Mouse (Mus musculus) forebrain, postnatal 0 days (tissue): ENCODE measurements around the gene Olfr723. TPM values are rescaled to one million over a fixed set of nuclear protein-coding genes. Genes with fewer than 3 reads are reported as not detected.
"Not testable (repeated sequence)": the region's sequence is repeated elsewhere in the genome, so short reads cannot be mapped to it uniquely, and the experiment has no call there.

Source experiments
- ATAC-seq: fragments of 200-750 bp; cut with Nextera tagmentation; 2 replicates; pipeline ENCODE4 v1.8.0; 2017; ENCODE audit warnings: mild to moderate bottlenecking, moderate library complexity
- DNase-seq: peaks from one replicate; pipeline ENCODE4 v3.0.0-alpha.2; 2015
- H3K27ac ChIP-seq: fragments of 300-500 bp; sonication (generic); 2 replicates; pipeline ENCODE4 v1.5.1; 2014; ENCODE audit warnings: low read depth, mild to moderate bottlenecking, antibody characterized with exemption, low read length, moderate library complexity, mixed read lengths
- H3K27me3 ChIP-seq: fragments of 300-500 bp; sonication (generic); 2 replicates; pipeline ENCODE4 v1.6.1; 2014; ENCODE audit warnings: mild to moderate bottlenecking, low read length, mixed read lengths; ENCODE audit not compliant: insufficient read depth
- H3K36me3 ChIP-seq: fragments of 300-500 bp; sonication (generic); 2 replicates; pipeline ENCODE4 v1.6.1; 2014; ENCODE audit warnings: mild to moderate bottlenecking, moderate library complexity; ENCODE audit not compliant: insufficient read depth
- H3K4me1 ChIP-seq: fragments of 300-500 bp; sonication (generic); 2 replicates; pipeline ENCODE4 v1.6.1; 2014; ENCODE audit warnings: antibody characterized with exemption; ENCODE audit not compliant: insufficient read depth
- H3K4me2 ChIP-seq: fragments of 300-500 bp; sonication (generic); 2 replicates; pipeline ENCODE4 v1.6.1; 2014; ENCODE audit warnings: low read depth, mild to moderate bottlenecking, moderate library complexity
- H3K4me3 ChIP-seq: fragments of 300-500 bp; sonication (generic); 2 replicates; pipeline ENCODE4 v1.5.1; 2014; ENCODE audit warnings: low read depth, low read length, mixed read lengths
- H3K9ac ChIP-seq: fragments of 300-500 bp; sonication (generic); 2 replicates; pipeline ENCODE4 v1.6.1; 2014; ENCODE audit warnings: mild to moderate bottlenecking
- H3K9me3 ChIP-seq: fragments of 300-500 bp; sonication (generic); 2 replicates; pipeline ENCODE4 v1.6.1; 2016; ENCODE audit warnings: low read length
- CTCF ChIP-seq: sonication (generic); IDR thresholded peaks from 2 replicates; pipeline ENCODE4 v1.5.1; 2016; ENCODE audit warnings: antibody characterized with exemption, control low read depth, low read depth
- WGBS: fragments of 180-500 bp; shearing (Covaris S2); extraction: QIAGEN DNeasy Blood & Tissue Kit; methylation state at CpG from one replicate; pipeline ENCODE4 v1.1.7; 2014; 5-methylcytosine and 5-hydroxymethylcytosine counted together
- polyA plus RNA-seq: library from polyadenylated mRNA; unstranded; fragments of >200 nt; fragmentation: Nextera tagmentation; extraction: Ambion mirVana; gene quantifications from 2 replicates; pipeline ENCODE4 v1.2.1, GENCODE M21; 2015
- total RNA-seq: library from RNA; depleted of rRNA; stranded (reverse); fragments of >200 nt; gene quantifications from 2 replicates; pipeline ENCODE4 v1.2.3, GENCODE M21; 2014; rRNA removed

The Olfr723 gene
- total RNA-seq (not detected in 2 replicates), polyA plus RNA-seq (not detected in 2 replicates)

DNA sequence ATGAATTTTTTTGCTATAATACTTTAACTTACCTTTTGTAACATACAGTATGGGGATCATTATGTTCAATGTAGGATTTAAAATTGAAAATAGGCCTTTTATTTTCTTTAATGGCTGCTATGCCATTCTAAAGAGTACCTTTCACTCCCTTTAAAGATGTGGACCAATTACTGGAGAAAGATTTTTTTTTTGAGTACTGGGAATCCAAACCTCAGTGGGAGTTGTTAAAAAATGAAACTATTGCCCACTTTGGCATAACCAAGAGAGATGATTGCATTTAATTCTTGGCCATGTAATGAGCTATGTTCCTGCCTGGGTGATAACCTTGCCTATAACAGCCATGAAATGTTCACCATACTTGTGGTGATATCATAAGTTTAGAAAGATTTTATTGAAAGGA, at the start of gene Olfr723:
Gene Olfr723, minus strand, starts transcription at position 101 of the 400 bp plus-strand sequence.
- H3K4me1 ChIP-seq = not testable (repeated sequence)

DNA sequence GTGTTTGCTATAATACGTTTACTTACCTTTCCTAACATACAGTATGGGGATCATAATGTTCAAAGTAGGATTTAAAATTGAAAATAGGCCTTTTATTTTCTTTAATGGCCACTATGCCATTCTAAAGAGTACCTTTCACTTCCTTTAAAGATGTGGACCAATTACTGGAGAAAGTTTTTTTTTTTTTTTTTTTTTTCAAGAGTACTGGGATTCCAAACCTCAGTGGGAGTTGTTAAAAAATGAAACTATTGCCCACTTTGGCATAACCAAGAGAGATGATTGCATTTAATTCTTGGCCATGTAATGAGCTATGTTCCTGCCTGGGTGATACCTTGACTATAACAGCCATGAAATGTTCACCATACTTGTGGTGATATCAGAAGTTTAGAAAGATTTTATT, 31.6 kb upstream of the Olfr723 start, which contains the start of gene Olfr724:
Gene Olfr724, minus strand, starts transcription at position 101 of the 400 bp plus-strand sequence.
- WGBS = 78% methylated on average over 1 of the region's 1 CpGs
- not testable (repeated sequence) for H3K36me3 ChIP-seq, H3K27me3 ChIP-seq, DNase-seq, ATAC-seq, H3K27ac ChIP-seq, H3K4me3 ChIP-seq, H3K9ac ChIP-seq, H3K4me1 ChIP-seq, H3K4me2 ChIP-seq, H3K9me3 ChIP-seq

More for the DNA sequence above, at the start of gene Olfr723:
- not testable (repeated sequence) for H3K27me3 ChIP-seq, H3K27ac ChIP-seq, DNase-seq, ATAC-seq, H3K4me2 ChIP-seq, H3K4me3 ChIP-seq, H3K9ac ChIP-seq, H3K9me3 ChIP-seq, H3K36me3 ChIP-seq

DNA sequence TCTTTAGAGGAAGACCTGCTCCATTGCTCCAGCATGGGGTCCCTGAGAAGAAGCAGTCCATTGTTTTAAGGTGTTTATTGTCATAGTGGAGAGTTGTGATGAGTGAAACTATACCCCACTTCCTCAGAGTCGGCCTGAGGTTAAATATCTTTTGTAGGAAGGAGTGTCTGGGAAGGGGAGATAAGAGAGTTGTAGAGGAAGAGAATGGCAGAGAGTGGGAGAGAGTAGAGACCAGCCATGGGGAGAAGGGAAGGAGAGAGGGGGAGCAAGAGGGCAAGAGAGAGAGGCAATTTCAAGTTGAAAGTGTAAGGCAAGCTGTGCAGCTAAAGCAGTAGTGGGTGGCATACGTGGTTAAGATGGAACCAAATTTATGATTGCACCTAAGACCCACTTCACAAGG, 24.3 kb upstream of the Olfr723 start:
- 60% methylated on average over 2 of the region's 2 CpGs for WGBS
- no peak overlapping the region for H3K4me3 ChIP-seq
- ATAC-seq (no peak), DNase-seq (no peak)
- H3K4me2 ChIP-seq = no peak overlapping the region
- no peaks in the 10 kb centered on the region for H3K36me3 ChIP-seq
- no peak overlapping the region for H3K27ac ChIP-seq
- H3K9me3 ChIP-seq = no peaks in the 10 kb centered on the region
- H3K4me1 ChIP-seq = no peaks in the 10 kb centered on the region
- no peak overlapping the region for H3K9ac ChIP-seq
- H3K27me3 ChIP-seq = no peaks in the 10 kb centered on the region
- no peak for TF ChIP-seq CTCF

DNA sequence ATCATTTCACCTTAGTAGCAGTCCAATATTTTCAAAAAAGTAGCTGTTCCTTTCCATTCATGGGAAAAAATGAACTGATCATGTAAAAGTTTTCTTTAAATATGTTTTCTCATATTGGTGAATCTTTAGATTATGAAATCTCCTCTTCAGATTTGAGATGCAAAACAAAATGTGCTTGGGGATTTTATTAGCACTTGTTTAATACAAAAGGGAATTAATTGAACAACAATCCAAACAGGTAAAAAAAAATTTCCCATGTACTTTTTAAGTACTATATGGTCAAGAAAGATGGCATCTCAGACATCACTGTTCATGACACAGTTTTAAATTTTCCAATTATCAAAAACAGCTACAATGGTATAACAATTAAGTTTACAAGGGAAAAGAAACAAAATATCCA, 29.7 kb downstream of the Olfr723 start, which contains the start of gene Olfr722:
Gene Olfr722, minus strand, starts transcription at position 101 of the 400 bp plus-strand sequence.
- Histone ChIP-seq H3K9ac (no peak within 1 kb of the TSS), H3K27me3 (no peaks in the 10 kb centered on the region)

More for the DNA sequence above, 29.7 kb downstream of the Olfr723 start, which contains the start of gene Olfr722:
- Histone ChIP-seq H3K27ac (no peak within 1 kb of the TSS), H3K4me2 (no peak within 1 kb of the TSS), H3K36me3 (no peaks in the 10 kb centered on the region), H3K4me1 (no peaks in the 10 kb centered on the region), H3K9me3 (no peaks in the 10 kb centered on the region), H3K4me3 (no peak within 1 kb of the TSS)
- no peak for DNase-seq
- no peak for TF ChIP-seq CTCF
- no peak for ATAC-seq

Other genes starting within 250 kb of the Olfr723 start
- 18.8 and 20.4 TPM in 2 replicates for gene Armh4, start 148.4 kb downstream of the Olfr723 start, total RNA-seq
- gene Armh4, start 148.4 kb downstream of the Olfr723 start, polyA plus RNA-seq = 10.3 and 16.1 TPM in 2 replicates
- not detected in 2 replicates for gene Olfr722, start 29.8 kb downstream of the Olfr723 start, total RNA-seq
- gene Olfr722, start 29.8 kb downstream of the Olfr723 start, polyA plus RNA-seq = not detected in 2 replicates
- not detected in 2 replicates for gene Olfr724, start 31.5 kb upstream of the Olfr723 start, total RNA-seq
- not detected in 2 replicates for gene Olfr724, start 31.5 kb upstream of the Olfr723 start, polyA plus RNA-seq
- gene Olfr725, start 108.6 kb upstream of the Olfr723 start, total RNA-seq = not detected in 2 replicates
- gene Olfr725, start 108.6 kb upstream of the Olfr723 start, polyA plus RNA-seq = not detected in 2 replicates
- gene Olfr726, start 159.2 kb upstream of the Olfr723 start, total RNA-seq = not detected in 2 replicates
- not detected in 2 replicates for gene Olfr726, start 159.2 kb upstream of the Olfr723 start, polyA plus RNA-seq
- 0.38 TPM in 1 of 2 replicates, not detected in the other for gene Olfr727, start 191.4 kb upstream of the Olfr723 start, total RNA-seq
- gene Olfr727, start 191.4 kb upstream of the Olfr723 start, polyA plus RNA-seq = not detected in 2 replicates
- gene Olfr728, start 210.9 kb upstream of the Olfr723 start, total RNA-seq = not detected in 2 replicates
- not detected in 2 replicates for gene Olfr728, start 210.9 kb upstream of the Olfr723 start, polyA plus RNA-seq
- gene Olfr729, start 221.1 kb upstream of the Olfr723 start, total RNA-seq = not detected in 2 replicates
- not detected in 2 replicates for gene Olfr729, start 221.1 kb upstream of the Olfr723 start, polyA plus RNA-seq